ENCODE assay signal across 19 mouse cellular contexts in the genomic region with DNA sequence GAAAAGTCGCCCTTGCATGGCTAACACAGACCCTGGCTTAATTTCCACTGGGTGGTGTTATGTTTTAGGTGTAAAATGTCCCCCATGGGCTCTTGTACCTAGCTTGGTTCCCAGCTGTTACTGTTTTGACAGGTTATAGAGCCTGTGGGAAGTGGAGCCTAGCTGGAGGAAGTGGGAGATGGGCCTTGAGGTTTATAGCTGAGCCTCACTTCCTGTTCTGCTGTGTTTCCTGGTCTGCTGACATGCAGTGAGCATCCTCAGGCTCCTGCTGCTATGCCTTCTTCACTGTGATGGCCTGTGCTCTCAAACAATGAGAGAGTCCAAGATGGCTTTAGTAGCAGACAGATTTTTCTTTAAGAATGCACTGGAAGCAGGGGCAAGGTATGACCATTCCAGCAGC.
DNase-seq lines count a peak whose midpoint lies in the region; ATAC-seq lines count a peak whose summit lies in the region.
"Had no signal": no experiment of that assay in that cellular context is flagged by ENCODE, and none has a peak within 500 bp of the region (broad histone marks: within the 10 kb centered on the region; RNA-seq: fewer than 3 reads in every experiment).

No protein-coding gene starts in this region.

- H3K9me3 ChIP-seq in hindbrain, embryonic 12.5 days (replicated peaks), result no peaks in the 10 kb centered on the region
- H3K9me3 ChIP-seq: embryonic facial prominence, embryonic 15.5 days; forebrain, embryonic 10.5 days; limb, embryonic 15.5 days; midbrain, embryonic 15.5 days had no signal

- no peaks in the 10 kb centered on the region for H3K4me1 ChIP-seq in hindbrain, embryonic 12.5 days
- H3K4me1 ChIP-seq: embryonic facial prominence, embryonic 15.5 days; forebrain, embryonic 10.5 days; limb, embryonic 15.5 days; midbrain, embryonic 15.5 days had no signal

- WGBS in hindbrain, embryonic 12.5 days, result 81% methylated on average over 1 of the region's 1 CpGs

- no peak overlapping the region for H3K9ac ChIP-seq in hindbrain, embryonic 12.5 days
- H3K9ac ChIP-seq: embryonic facial prominence, embryonic 15.5 days; limb, embryonic 15.5 days; midbrain, embryonic 15.5 days had no signal

- H3K4me2 ChIP-seq in hindbrain, embryonic 12.5 days (replicated peaks), result no peak overlapping the region
- H3K4me2 ChIP-seq: embryonic facial prominence, embryonic 15.5 days; limb, embryonic 15.5 days; midbrain, embryonic 15.5 days had no signal

- peak; percentile 27 for DNase-seq in A20 (ENCODE audit: low read depth, low spot score)
- DNase-seq in thymus, postnatal 0 days (ENCODE audit: low spot score), result peak; percentile 68
- no peak for DNase-seq in c-Kit-positive CD71-positive TER-119-positive erythroid progenitor cells, embryonic 14.5 days (ENCODE audit: low spot score)
- DNase-seq in heart, adult 8-10 months (ENCODE audit: low spot score), result no peak
- DNase-seq: adrenal gland, postnatal 36 days; cerebellum, postnatal 10 days; embryo, embryonic 11 days; gastrocnemius, postnatal 10 days; kidney, adult 18-20 months; kidney, postnatal 25 days; lung, adult 18-20 months; right cerebral cortex, postnatal 25 days had no signal

- no peak overlapping the region for H3K4me3 ChIP-seq in hindbrain, embryonic 12.5 days
- H3K4me3 ChIP-seq: embryonic facial prominence, embryonic 15.5 days; forebrain, embryonic 10.5 days; limb, embryonic 15.5 days; midbrain, embryonic 15.5 days had no signal

- H3K36me3 ChIP-seq in hindbrain, embryonic 12.5 days, result no peaks in the 10 kb centered on the region
- H3K36me3 ChIP-seq: embryonic facial prominence, embryonic 15.5 days; forebrain, embryonic 10.5 days; limb, embryonic 15.5 days; midbrain, embryonic 15.5 days had no signal

- no peaks in the 10 kb centered on the region for H3K27me3 ChIP-seq in hindbrain, embryonic 12.5 days
- H3K27me3 ChIP-seq: embryonic facial prominence, embryonic 15.5 days; limb, embryonic 15.5 days; midbrain, embryonic 15.5 days had no signal

- peak; percentile 79 for ATAC-seq in CD4-positive, CD25-positive, alpha-beta regulatory T cell, adult 4 months
- ATAC-seq in inflammation-experienced regulatory T-cells, adult 6 months, result peak; percentile 86
- ATAC-seq in hindbrain, embryonic 12.5 days (ENCODE audit: low FRiP score), result no peak
- ATAC-seq: midbrain, embryonic 15.5 days had no signal

- no peak overlapping the region for H3K27ac ChIP-seq in hindbrain, embryonic 12.5 days
- H3K27ac ChIP-seq: embryonic facial prominence, embryonic 15.5 days; forebrain, embryonic 10.5 days; limb, embryonic 15.5 days; midbrain, embryonic 15.5 days had no signal

Comparison
In these comparisons a context has a peak if more than half of its experiments do, and no peak if none do; other contexts are left out.
1. DNase-seq: peak in A20 (single experiment) and thymus, postnatal 0 days (single experiment); none in c-Kit-positive CD71-positive TER-119-positive erythroid progenitor cells, embryonic 14.5 days (single experiment) and heart, adult 8-10 months (single experiment).